Mouse (Mus musculus) kidney, adult 10 weeks (tissue): Measurements from ENCODE around the gene Neu3. TPM values are rescaled to one million over a fixed set of nuclear protein-coding genes. Genes with fewer than 3 reads are reported as not detected.

Source experiments
- polyA plus RNA-seq: library from polyadenylated mRNA; stranded (reverse); fragments of 350-450 nt; fragmentation: Illumina TruSeq; extraction: RNeasy Lipid Tissue Mini Kit (QIAGEN cat#74804); gene quantifications from one replicate; pipeline ENCODE4 v1.2.3, GENCODE M21; 2014; ENCODE audit warnings: low read depth, low replicate concordance

Gene Neu3
- 3.9 TPM for polyA plus RNA-seq

GRCm38 (mm10) chr7:99828083-99828570 lies at the start of gene Neu3:
Gene Neu3, minus strand, starts transcription at chr7:99828417.

GRCm38 (mm10) chr7:99863362-99863761 lies 35.1 kb upstream of the Neu3 start, which contains the start of gene Spcs2:
Gene Spcs2, minus strand, starts transcription at chr7:99863462.

GRCm38 (mm10) chr7:99858813-99859585 lies 30.8 kb upstream of the Neu3 start, which contains the start of gene Xrra1:
Gene Xrra1, plus strand, starts transcription at chr7:99859116.

GRCm38 (mm10) chr7:99763207-99763606 lies 65.0 kb downstream of the Neu3 start, which contains the start of gene Olfr521:
Gene Olfr521, plus strand, starts transcription at chr7:99763507.

Other genes with a start within 250 kb of the Neu3 start
- 0.57 TPM for gene Tpbgl, start 201.3 kb downstream of the Neu3 start, polyA plus RNA-seq
- 12.3 TPM for gene Slco2b1, start 117.1 kb downstream of the Neu3 start, polyA plus RNA-seq
- gene Olfr520, start 98.1 kb downstream of the Neu3 start, polyA plus RNA-seq = not detected
- gene Olfr521, start 64.9 kb downstream of the Neu3 start, polyA plus RNA-seq = not detected
- gene Xrra1, start 30.7 kb upstream of the Neu3 start, polyA plus RNA-seq = not detected
- gene Spcs2, start 35.0 kb upstream of the Neu3 start, polyA plus RNA-seq = 172 TPM
- gene Rnf169, start 152.0 kb upstream of the Neu3 start, polyA plus RNA-seq = 9.4 TPM
- gene Chrdl2, start 177.8 kb upstream of the Neu3 start, polyA plus RNA-seq = not detected